Mouse (Mus musculus): ENCODE measurements at regions not wholly inside any gene's neighbourhood (a gene's known extent, or its start where the extent isn't known, plus 50 kb on each side); places are given as distances from the start of the nearest gene placed in this dataset.

- TF ChIP-seq CTCF (conservative IDR thresholded peaks at IDR 0.05; ENCODE audit: low read length) (no peak), NANOG (IDR thresholded peaks at IDR 0.05; ENCODE audit: borderline replicate concordance, low read length) (no peak)
These were observed 70.1 kb upstream of the Osbpl8 start for GRCm38 (mm10) chr10:111094405-111094804.

Measured in E14TG2a.4 (cell line).